Mouse (Mus musculus) limb, embryonic 11.5 days (tissue): ENCODE measurements around the gene Ccr6. TPM values are rescaled to one million over a fixed set of nuclear protein-coding genes. Genes with fewer than 3 reads are reported as not detected.

Experiments
- ATAC-seq: fragments of 200-750 bp; cut with Nextera tagmentation; 2 replicates; pipeline ENCODE4 v1.8.0; 2017; ENCODE audit warnings: low read depth; ENCODE audit not compliant: insufficient number of reproducible peaks, low FRiP score, low TSS enrichment
- DNase-seq: peaks from one replicate; pipeline ENCODE4 v3.0.0-alpha.2; 2015; ENCODE audit warnings: low spot score
- H3K27ac ChIP-seq: fragments of 300-500 bp; sonication (generic); replicated peaks from 2 replicates; pipeline ENCODE4 v1.5.1; 2014; ENCODE audit warnings: low read depth, mild to moderate bottlenecking, low read length
- H3K27me3 ChIP-seq: fragments of 300-500 bp; sonication (generic); 2 replicates; pipeline ENCODE4 v1.6.1; 2014; ENCODE audit warnings: mild to moderate bottlenecking, low read length, mixed read lengths; ENCODE audit not compliant: control insufficient read depth, insufficient read depth
- H3K36me3 ChIP-seq: fragments of 300-500 bp; sonication (generic); 2 replicates; pipeline ENCODE4 v1.6.1; 2014; ENCODE audit warnings: mild to moderate bottlenecking, low read length, moderate library complexity, mixed read lengths; ENCODE audit not compliant: control insufficient read depth, insufficient read depth
- H3K4me1 ChIP-seq: fragments of 300-500 bp; sonication (generic); 2 replicates; pipeline ENCODE4 v1.6.1; 2014; ENCODE audit warnings: low read length, mixed read lengths; ENCODE audit not compliant: control insufficient read depth, insufficient read depth
- H3K4me2 ChIP-seq: fragments of 300-500 bp; sonication (generic); 2 replicates; pipeline ENCODE4 v1.6.1; 2014; ENCODE audit warnings: low read depth, mild to moderate bottlenecking, moderate library complexity; ENCODE audit not compliant: severe bottlenecking
- H3K4me3 ChIP-seq: fragments of 300-500 bp; sonication (generic); 2 replicates; pipeline ENCODE4 v1.5.1; 2014; ENCODE audit warnings: low read depth, low read length
- H3K9ac ChIP-seq: fragments of 300-500 bp; sonication (generic); 2 replicates; pipeline ENCODE4 v1.6.1; 2014; ENCODE audit warnings: mild to moderate bottlenecking, low read length
- H3K9me3 ChIP-seq: fragments of 300-500 bp; sonication (generic); 2 replicates; pipeline ENCODE4 v1.6.1; 2016; ENCODE audit warnings: low read length; ENCODE audit not compliant: control insufficient read depth
- WGBS: fragments of 180-500 bp; shearing (Covaris S2); extraction: QIAGEN DNeasy Blood & Tissue Kit; methylation state at CpG from one replicate; pipeline ENCODE4 v1.1.7; 2014; 5-methylcytosine and 5-hydroxymethylcytosine counted together
- polyA plus RNA-seq: library from polyadenylated mRNA; unstranded; fragments of >200 nt; fragmentation: Nextera tagmentation; extraction: Ambion mirVana; gene quantifications from 2 replicates; pipeline ENCODE4 v1.2.1, GENCODE M21; 2014

Gene Ccr6
- polyA plus RNA-seq, 1 experiment from 2014 or later, result not detected

GRCm38 (mm10) chr17:8240517-8240916 is 4.7 kb downstream of the Ccr6 start:
- Histone ChIP-seq H3K4me2 (no peak overlapping the region), H3K9ac (no peak overlapping the region), H3K27me3 (no peaks in the 10 kb centered on the region), H3K36me3 (no peaks in the 10 kb centered on the region), H3K9me3 (no peaks in the 10 kb centered on the region), H3K4me3 (no peak overlapping the region), H3K4me1 (no peaks in the 10 kb centered on the region), H3K27ac (no peak overlapping the region)
- DNase-seq (no peak), ATAC-seq (no peak)
- WGBS, result 67% methylated on average over 4 of the region's 4 CpGs

- ATAC-seq, result no peak
- no peaks in the 10 kb centered on the region for H3K9me3 ChIP-seq
- H3K9ac ChIP-seq, result no peak overlapping the region
- no peak overlapping the region for H3K4me3 ChIP-seq
- H3K27me3 ChIP-seq, result no peaks in the 10 kb centered on the region
- no peak overlapping the region for H3K27ac ChIP-seq
- no peaks in the 10 kb centered on the region for H3K36me3 ChIP-seq
- H3K4me2 ChIP-seq, result no peak overlapping the region
- WGBS, result 75% methylated on average over 12 of the region's 12 CpGs
- no peaks in the 10 kb centered on the region for H3K4me1 ChIP-seq
- DNase-seq, result no peak
Measured at GRCm38 (mm10) chr17:8241645-8242044, 5.8 kb downstream of the Ccr6 start.

DNA sequence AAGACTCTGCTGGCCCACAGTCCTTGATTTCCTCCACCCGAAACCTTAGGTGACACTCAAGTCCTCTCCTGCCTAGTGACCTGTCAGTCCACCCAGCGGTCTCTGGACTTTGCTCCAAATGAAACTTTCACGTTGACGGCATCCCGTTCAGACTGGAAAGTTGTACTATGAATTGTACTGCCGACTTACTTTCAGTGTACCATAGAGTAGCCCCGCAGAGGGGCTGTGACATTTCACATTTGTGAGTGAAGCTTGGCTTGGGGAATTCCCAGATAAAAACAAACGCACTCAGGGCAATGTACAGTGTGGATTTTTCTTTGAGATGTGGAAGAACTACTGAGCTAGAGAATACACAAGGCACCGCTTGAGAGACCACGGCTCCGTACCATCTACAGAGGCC is 6.3 kb downstream of the Ccr6 start:
- no peaks in the 10 kb centered on the region for H3K4me1 ChIP-seq
- no peak overlapping the region for H3K4me3 ChIP-seq
- no peak overlapping the region for H3K9ac ChIP-seq
- H3K27ac ChIP-seq, result no peak overlapping the region
- ATAC-seq (no peak), DNase-seq (no peak)
- H3K27me3 ChIP-seq, result no peaks in the 10 kb centered on the region
- no peaks in the 10 kb centered on the region for H3K9me3 ChIP-seq
- 90% methylated on average over 11 of the region's 11 CpGs for WGBS
- H3K36me3 ChIP-seq, result no peaks in the 10 kb centered on the region
- H3K4me2 ChIP-seq, result no peak overlapping the region

DNA sequence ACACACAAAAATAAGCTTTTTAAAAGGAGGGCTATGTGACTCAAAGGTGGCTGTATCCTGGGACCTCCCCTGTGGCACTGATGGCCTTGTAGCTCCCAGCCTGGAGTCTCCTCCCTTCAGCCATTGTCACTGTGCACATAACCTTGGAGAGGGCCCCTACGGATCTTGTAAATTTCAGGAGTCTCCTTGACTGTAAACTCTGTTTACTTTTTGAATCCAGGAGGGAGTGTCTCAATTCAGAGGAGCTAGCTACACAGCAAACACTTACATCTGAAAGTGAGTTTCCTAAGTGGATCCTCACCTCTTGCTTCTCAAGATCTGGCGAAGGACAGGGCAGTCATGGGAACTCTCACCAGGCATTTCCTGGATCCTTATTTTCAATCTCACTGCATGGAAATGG is 8.3 kb downstream of the Ccr6 start:
- H3K27ac ChIP-seq, result no peak overlapping the region
- WGBS, result 81% methylated on average over 2 of the region's 2 CpGs
- no peaks in the 10 kb centered on the region for H3K27me3 ChIP-seq
- H3K4me3 ChIP-seq, result no peak overlapping the region
- DNase-seq (no peak), ATAC-seq (no peak)
- no peak overlapping the region; the same call in 1 of the 2 replicates for H3K9ac ChIP-seq
- no peak overlapping the region for H3K4me2 ChIP-seq
- H3K4me1 ChIP-seq, result no peaks in the 10 kb centered on the region
- no peaks in the 10 kb centered on the region for H3K36me3 ChIP-seq
- no peaks in the 10 kb centered on the region for H3K9me3 ChIP-seq

DNA sequence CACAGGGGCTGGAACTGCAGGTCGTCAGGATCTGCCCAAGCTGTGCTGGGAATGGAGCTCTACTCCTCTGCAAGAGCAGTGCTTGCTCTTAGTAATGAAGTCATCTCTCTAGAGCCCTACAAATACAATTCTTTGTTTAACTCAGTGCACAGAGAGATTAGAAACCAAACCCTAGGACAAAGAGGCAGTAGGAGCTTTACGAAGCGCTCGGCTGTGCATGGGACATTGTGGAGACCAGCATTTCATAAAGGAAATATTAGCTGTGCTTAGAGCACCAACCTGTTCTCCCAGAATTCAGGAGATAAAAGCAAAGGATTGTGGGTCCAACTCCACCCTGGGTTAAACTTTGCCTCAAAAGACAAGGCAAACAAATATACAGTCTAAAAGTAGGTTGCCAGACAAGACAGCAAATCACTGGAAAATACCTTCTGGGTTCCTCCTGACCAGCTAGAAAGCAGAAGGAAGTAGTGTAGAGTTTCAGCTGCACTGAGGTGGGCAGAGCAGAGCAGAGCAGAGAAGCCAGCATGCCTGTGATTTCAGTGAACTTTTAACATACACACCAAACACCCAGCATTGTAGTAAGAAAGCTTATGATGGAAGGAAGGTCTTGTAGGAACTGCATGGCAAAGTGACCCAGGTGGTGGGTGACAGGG is 10.4 kb downstream of the Ccr6 start:
- H3K4me2 ChIP-seq, result no peak overlapping the region
- H3K36me3 ChIP-seq, result no peaks in the 10 kb centered on the region
- 84% methylated on average over 4 of the region's 4 CpGs for WGBS
- no peak overlapping the region for H3K9ac ChIP-seq
- H3K27ac ChIP-seq, result no peak overlapping the region
- DNase-seq (no peak), ATAC-seq (no peak)
- H3K27me3 ChIP-seq, result no peaks in the 10 kb centered on the region
- no peaks in the 10 kb centered on the region for H3K9me3 ChIP-seq
- H3K4me3 ChIP-seq, result no peak overlapping the region
- H3K4me1 ChIP-seq, result no peaks in the 10 kb centered on the region

DNA sequence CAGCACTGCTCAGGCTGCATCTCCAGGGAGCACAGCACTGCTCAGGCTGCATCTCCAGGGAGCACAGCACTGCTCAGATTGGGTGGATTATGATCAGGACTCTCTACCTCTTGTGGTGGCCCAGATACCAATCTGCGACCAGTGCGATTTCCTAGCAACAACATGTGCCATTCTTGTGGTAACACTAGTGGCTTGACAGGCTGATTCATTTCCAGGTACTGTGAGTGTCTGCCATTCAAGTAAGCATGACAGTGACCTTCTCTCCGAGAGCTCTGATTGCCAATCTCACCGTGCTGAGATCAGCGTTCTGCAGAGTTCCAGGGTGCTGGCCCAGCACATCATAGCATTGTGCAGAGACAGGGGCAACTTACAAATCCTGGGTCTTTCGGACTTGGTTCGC is 15.9 kb downstream of the Ccr6 start:
- no peak for ATAC-seq
- Histone ChIP-seq H3K27ac (no peak overlapping the region), H3K27me3 (no peaks in the 10 kb centered on the region), H3K4me3 (no peak overlapping the region), H3K4me1 (no peaks in the 10 kb centered on the region), H3K9ac (no peak overlapping the region), H3K36me3 (no peaks in the 10 kb centered on the region), H3K9me3 (no peaks in the 10 kb centered on the region), H3K4me2 (no peak overlapping the region)
- DNase-seq, result no peak
- 89% methylated on average over 7 of the region's 7 CpGs for WGBS

GRCm38 (mm10) chr17:8254268-8254667 is 18.4 kb downstream of the Ccr6 start:
- H3K4me1 ChIP-seq, result no peaks in the 10 kb centered on the region
- H3K27me3 ChIP-seq, result no peaks in the 10 kb centered on the region
- no peak overlapping the region for H3K9ac ChIP-seq
- H3K4me3 ChIP-seq, result no peak overlapping the region
- no peak overlapping the region for H3K4me2 ChIP-seq
- H3K27ac ChIP-seq, result no peak overlapping the region
- DNase-seq (no peak), ATAC-seq (no peak)
- H3K36me3 ChIP-seq, result no peaks in the 10 kb centered on the region
- no peaks in the 10 kb centered on the region for H3K9me3 ChIP-seq

DNA sequence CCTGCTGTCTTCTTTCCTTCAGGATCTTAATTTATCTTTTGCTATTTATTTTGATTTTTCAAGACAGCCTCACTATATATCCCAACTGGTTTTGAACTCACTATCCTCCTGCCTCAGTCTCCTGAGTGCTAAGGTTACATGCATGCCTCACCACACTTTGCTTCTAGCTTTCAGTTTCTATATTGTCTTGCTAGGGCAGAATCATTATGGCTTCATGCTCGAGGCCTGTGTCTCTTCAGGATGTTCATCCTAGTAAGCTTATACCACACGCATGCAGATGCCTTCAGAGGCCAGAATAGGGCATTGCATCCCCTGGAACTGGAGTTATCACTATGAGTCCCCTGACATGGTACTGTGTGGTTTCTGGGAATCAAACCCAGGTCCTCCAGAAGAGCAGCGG is 19.1 kb downstream of the Ccr6 start:
- DNase-seq (no peak), ATAC-seq (no peak)
- 75% methylated on average over 3 of the region's 3 CpGs for WGBS
- no peak overlapping the region for H3K9ac ChIP-seq
- H3K4me3 ChIP-seq, result no peak overlapping the region
- no peaks in the 10 kb centered on the region for H3K36me3 ChIP-seq
- H3K9me3 ChIP-seq, result no peaks in the 10 kb centered on the region
- H3K27me3 ChIP-seq, result no peaks in the 10 kb centered on the region
- no peak overlapping the region for H3K27ac ChIP-seq
- H3K4me1 ChIP-seq, result no peaks in the 10 kb centered on the region
- no peak overlapping the region for H3K4me2 ChIP-seq

GRCm38 (mm10) chr17:8255583-8255982 is 19.7 kb downstream of the Ccr6 start:
- H3K4me1 ChIP-seq, result no peaks in the 10 kb centered on the region
- H3K9me3 ChIP-seq, result no peaks in the 10 kb centered on the region
- DNase-seq (no peak), ATAC-seq (no peak)
- H3K27me3 ChIP-seq, result no peaks in the 10 kb centered on the region
- H3K9ac ChIP-seq, result no peak overlapping the region
- no peak overlapping the region for H3K27ac ChIP-seq
- 85% methylated on average over 6 of the region's 6 CpGs for WGBS
- H3K4me3 ChIP-seq, result no peak overlapping the region
- H3K4me2 ChIP-seq, result no peak overlapping the region
- no peaks in the 10 kb centered on the region for H3K36me3 ChIP-seq
